Mouse (Mus musculus) heart, postnatal 14 days (tissue): Measurements from ENCODE around the gene Gm9903. TPM values are rescaled to one million over a fixed set of nuclear protein-coding genes. Genes with fewer than 3 reads are reported as not detected.

Experiments used
- total RNA-seq, 2 experiments: library from RNA; stranded (reverse); gene quantifications; 2 replicates each; pipeline ENCODE4 v1.2.3; 2021

Gm9903 gene
- total RNA-seq, 2 experiments from 2014 or later = 1.4 TPM

Other genes with a start within 250 kb of the Gm9903 start
- gene Nkx1-1, start 195.9 kb upstream of the Gm9903 start, total RNA-seq = not detected
- 10 to 100 TPM; 31.7 to 32.3 TPM for gene Fam53a, start 290 bp upstream of the Gm9903 start, total RNA-seq
- gene Slbp, start 22.6 kb downstream of the Gm9903 start, total RNA-seq = 10 to 100 TPM; 17.8 to 22.2 TPM
- gene Tacc3, start 28.2 kb downstream of the Gm9903 start, total RNA-seq = 10 to 100 TPM in 1 of 2 experiments, 1 to 10 TPM in 1; 6.8 to 12.0 TPM
- gene Tmem129, start 28.5 kb downstream of the Gm9903 start, total RNA-seq = 10 to 100 TPM; 17.0 to 17.8 TPM
- 10 to 100 TPM; 12.7 to 13.0 TPM for gene Fgfr3, start 91.7 kb downstream of the Gm9903 start, total RNA-seq
- 100 to 1,000 TPM; 148 to 169 TPM for gene Letm1, start 152.9 kb downstream of the Gm9903 start, total RNA-seq
- gene Nsd2, start 190.8 kb downstream of the Gm9903 start, total RNA-seq = 10 to 100 TPM; 27.5 to 43.7 TPM